Mouse (Mus musculus): ENCODE data around the gene Ncoa5.

GRCm38 (mm10) chr2:165074937-165075336, 40.3 kb upstream of the Ncoa5 start:
- TF ChIP-seq CTCF (IDR thresholded peaks at IDR 0.05; ENCODE audit: low read depth, low read length) (peak; percentile 94), EP300 (IDR thresholded peaks at IDR 0.05; ENCODE audit: insufficient read depth, low read depth, low read length) (no peak)
